Mouse (Mus musculus) layer of hippocampus, adult 9-11 months (tissue): Measurements from ENCODE around the gene Kit.

Source experiments
- DNase-seq: peaks from one replicate; pipeline ENCODE4 v3.0.0; 2022

Gene Kit

GRCm38 (mm10) chr5:75590961-75591360, 16.2 kb downstream of the Kit start:
- DNase-seq, result no peak

DNA sequence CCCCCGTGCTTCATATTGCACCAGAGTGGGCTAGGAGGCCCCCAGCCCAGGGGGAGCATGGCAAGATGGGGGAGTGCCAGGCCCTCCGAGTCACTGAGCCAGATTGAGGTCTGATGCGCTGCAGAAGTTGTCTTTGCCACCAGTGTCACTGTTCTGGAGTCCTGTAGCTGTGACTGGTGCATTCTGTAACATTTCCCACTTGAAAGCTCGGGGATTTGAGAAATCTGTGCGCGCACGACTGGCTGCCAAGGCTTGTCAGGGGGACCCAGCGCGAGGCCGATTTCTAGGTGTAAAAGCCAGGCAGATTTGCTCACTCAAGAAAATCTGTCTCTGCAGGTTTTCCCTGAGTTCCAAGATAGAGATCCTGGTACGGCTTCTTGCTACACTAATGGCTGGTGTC, 16.9 kb downstream of the Kit start:
- no peak for DNase-seq

- no peak for DNase-seq
Measured at GRCm38 (mm10) chr5:75595319-75595718, 20.6 kb downstream of the Kit start.

- no peak for DNase-seq
Measured at GRCm38 (mm10) chr5:75596211-75596610, 21.5 kb downstream of the Kit start.

DNA sequence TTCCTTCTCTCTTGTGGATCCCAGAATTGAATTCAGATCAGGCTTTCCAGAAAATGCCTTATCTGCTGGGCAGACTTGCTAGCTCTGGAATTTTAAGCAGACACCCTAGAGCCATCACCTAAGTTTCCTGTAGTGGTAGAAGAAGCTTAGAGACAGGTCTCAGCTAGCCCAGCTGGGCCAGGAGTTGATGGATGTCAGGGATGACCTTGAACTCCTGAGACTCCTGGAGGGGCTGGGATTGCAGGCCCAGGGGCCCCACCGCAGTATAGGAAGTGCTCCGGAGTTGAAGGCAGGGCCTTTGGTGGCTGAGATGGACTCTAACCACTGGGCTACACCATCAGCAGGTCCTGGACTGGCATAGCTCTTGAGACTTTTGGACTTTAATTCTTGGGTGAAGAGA, 22.6 kb downstream of the Kit start:
- DNase-seq, result no peak

DNA sequence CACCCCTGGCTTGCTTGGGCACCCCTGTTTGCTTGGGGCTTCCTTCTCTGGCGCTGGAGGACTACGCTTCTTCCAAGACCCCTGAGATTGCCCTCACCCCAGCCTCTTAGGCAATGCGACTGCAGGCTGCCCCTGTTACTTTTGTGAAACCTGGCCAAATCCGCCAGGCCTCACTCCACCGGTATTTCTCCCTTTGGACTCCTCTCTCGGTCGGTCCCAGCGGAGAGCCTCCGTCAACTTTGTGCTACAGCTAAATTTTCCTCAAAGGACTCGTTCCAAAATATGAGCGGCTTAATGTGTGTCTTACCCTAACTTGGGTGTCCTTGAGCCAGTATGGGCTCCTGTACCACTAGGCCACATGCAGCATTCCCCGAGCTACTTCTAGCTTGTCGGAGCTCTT, 23.8 kb downstream of the Kit start:
- DNase-seq, result no peak

- no peak for DNase-seq
Measured at GRCm38 (mm10) chr5:75599991-75600390, 25.3 kb downstream of the Kit start.

- no peak for DNase-seq
Measured at GRCm38 (mm10) chr5:75604238-75604637, 29.5 kb downstream of the Kit start.

DNA sequence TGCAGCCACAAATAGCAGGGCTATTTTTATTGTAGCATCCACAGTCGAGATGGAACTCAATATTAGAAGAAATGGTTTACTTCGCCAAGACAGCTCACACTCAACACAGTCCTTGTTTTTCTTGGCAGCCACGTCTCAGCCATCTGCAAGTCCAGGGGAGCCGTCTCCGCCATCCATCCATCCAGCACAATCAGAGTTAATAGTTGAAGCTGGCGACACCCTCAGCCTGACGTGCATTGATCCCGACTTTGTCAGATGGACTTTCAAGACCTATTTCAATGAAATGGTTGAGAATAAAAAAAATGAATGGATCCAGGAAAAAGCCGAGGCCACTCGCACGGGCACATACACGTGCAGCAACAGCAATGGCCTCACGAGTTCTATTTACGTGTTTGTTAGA, 32.2 kb downstream of the Kit start:
- DNase-seq, result no peak

DNA sequence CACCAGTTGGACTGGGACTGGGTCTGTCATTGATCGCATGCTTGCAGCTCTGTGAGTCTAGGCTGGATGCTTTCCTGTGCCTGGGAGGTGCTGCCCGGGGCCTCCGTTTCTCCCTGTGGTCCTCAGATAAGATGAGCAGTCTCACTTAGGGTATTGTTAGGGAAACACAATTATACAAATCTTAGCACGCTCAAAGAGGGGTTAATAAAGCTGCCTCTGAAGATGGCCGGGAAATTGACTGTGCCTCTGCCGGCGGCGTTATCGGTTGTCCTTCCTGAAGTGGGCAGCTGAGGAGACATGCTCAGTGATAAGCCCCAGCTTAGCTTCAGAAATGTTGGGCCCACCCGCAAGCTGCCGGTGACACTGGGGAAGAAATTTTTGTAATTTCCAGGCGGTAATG, 33.3 kb downstream of the Kit start:
- DNase-seq, result no peak

- DNase-seq, result no peak
Measured at GRCm38 (mm10) chr5:75612380-75612779, 37.7 kb downstream of the Kit start.

DNA sequence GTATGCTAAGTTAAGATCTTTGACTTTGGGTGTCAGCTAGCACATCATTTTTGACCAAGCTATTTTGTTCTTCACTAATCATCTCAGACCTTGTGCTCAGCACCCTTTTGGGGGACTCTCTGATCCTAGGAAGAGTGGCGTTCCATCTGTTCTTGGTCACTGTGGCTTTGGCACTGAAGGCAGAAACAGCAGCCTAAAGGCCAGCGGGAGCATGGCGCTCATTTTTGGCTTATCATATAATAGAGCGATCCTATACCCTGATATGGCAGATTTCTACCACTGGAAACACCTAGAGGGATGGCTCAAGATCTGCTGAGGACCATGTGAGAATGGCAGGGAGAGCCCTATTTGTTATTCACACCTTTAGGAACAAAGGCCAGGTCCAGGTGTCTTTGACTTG, 38.2 kb downstream of the Kit start:
- no peak for DNase-seq

- DNase-seq, result no peak
Measured at GRCm38 (mm10) chr5:75615000-75615571, 40.4 kb downstream of the Kit start.

DNA sequence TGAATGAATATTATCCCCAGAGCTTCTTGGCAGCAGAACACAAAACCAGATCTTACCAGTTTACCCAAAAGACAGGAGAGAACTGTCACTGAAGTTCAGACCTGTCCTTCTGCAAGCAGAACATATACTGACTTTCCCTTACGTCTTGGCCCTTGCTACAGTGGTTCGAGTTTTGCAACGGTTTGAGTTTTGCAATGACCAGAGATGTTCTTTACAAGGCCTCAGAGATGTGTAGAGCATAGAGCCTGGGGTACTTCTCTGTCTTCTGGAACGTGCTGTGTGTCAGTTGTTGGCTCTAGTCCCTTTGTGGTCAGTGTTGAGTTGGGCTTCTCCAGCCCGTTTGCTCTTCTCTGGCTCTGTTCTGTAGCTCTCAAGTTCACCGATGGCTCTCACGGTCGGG, 40.9 kb downstream of the Kit start:
- no peak for DNase-seq

GRCm38 (mm10) chr5:75622401-75622800, 47.7 kb downstream of the Kit start:
- DNase-seq, result no peak

DNA sequence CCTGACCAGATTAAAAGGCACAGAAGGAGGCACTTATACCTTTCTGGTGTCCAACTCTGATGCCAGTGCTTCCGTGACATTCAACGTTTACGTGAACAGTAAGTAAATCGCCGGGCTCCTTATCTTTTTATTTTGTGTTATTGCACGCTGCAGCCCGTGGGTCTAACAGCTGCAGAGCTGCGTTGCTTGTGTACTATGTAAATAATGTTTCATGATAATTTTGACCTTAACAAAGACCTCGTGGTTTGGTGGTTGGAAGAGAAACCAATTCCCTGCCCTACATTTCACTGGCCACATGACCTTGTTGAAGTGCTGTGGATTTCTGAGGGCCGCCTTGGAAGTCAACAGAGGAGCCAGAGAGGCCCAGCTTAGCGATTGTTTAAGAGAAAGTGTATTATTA, 48.3 kb downstream of the Kit start:
- DNase-seq, result no peak

- no peak for DNase-seq
Measured at GRCm38 (mm10) chr5:75623520-75623919, 48.8 kb downstream of the Kit start.

DNA sequence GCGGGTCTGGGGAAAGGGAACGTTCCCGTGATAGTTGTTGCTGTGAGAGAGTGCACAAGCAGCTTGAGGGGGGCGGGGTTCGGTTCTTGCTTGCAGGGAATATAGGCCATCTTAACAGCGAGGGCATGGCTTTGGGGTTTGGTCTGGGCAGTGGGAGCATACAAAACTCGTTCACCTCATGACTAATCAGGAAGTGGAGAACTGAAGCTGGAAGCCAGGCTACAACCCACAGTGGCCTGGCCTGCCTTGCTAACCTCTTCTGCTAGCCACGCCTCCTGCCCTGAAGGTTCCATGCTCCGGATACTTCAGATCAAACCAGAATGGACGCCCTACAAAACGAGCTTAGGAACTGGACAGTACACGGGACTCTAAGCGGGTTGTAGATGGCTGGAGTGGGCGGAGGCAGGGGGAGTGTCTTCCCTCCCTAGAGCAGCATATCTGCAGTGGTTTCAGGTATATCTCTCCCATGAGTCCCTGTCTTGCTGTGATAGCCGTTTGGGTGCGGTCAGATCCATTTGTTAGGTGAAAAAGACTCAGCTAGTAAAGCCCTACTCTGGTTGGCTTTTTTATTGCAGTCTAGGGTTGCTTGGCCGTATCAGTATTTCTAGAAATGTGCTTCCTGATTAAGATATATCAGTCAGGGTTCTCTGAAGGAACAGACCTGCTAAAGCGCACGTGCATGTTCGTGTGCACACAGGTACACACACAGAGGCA, 49.4 kb downstream of the Kit start:
- DNase-seq, result no peak

GRCm38 (mm10) chr5:75625059-75625458, 50.3 kb downstream of the Kit start:
- DNase-seq, result no peak

DNA sequence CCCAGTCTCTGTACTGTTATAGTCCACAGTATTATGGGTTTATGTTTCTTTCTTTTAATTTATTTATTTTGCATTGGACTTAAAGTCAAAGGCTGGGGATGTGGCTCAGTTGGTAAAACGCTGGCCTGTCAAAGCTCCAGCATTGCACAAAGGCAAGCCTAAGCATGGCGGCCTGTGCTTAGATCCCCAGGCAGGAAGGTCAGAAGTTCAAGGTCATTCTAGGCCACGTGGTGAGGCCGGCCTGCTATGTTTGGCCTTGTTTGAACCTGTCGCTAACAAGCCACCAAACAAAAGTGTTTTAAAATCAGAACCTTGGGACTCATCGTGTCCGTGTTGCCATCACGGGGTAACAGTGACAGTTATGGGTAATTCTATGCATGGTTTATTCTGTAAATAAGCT, 51.6 kb downstream of the Kit start:
- DNase-seq, result no peak

DNA sequence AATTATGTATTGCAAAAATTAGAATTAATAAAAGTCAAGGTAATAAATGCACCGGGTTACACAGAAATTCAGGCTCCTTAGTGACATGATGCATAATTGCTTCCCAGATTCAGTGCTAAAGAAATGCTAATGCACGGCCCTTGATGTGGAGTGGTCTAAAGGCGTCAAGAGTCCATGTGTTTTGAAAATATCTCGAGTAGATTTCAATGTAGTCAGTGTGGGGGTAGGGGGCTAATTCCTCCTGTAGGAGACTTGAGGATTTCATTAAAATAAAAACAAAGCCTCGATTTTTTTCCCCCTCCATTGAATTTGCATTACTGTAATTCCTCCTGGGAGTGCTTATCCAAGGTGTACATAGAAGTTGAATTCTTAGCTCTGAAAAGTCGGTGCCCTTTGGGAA, 52.0 kb downstream of the Kit start:
- no peak for DNase-seq

DNA sequence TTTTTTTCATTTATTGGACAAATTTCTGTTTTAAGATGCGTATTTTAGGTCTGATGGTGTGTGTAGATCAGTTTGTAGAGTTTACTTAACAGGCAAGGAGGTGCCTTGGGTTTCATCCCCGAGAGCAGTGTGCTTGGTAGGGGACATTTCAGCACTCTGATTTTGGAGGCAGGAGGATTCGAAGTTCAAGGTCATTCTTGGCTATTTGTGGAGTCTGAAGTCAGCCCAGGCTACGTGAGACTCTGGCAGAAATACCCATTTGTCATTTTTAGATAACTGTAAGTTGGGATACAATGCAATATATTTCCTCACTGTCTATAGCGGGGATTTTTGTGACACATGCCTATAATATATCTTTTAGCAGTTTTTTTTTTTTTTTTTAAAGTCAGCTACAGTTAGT, 57.5 kb downstream of the Kit start:
- no peak for DNase-seq

GRCm38 (mm10) chr5:75632846-75633640, 58.3 kb downstream of the Kit start:
- DNase-seq, result peak; percentile 26

GRCm38 (mm10) chr5:75635385-75635784, 60.7 kb downstream of the Kit start:
- peak; percentile 55 for DNase-seq
